In genomic region chrX:99873259-99873919, GRCm38 (mm10) we compare ENCODE assay signal across 15 mouse cellular contexts. TPM values are rescaled to one million over a fixed set of nuclear protein-coding genes. Genes with fewer than 3 reads are reported as not detected.
A peak's percentile ranks its signal among the peaks of the same experiment; 100 is the strongest.
DNase-seq lines count a peak whose midpoint lies in the region; ATAC-seq lines count a peak whose summit lies in the region.
"Had no signal": no experiment of that assay in that cellular context is flagged by ENCODE, and none has a peak within 500 bp of the region (broad histone marks: within the 10 kb centered on the region; RNA-seq: fewer than 3 reads in every experiment).

No protein-coding gene starts in this region.

- no peaks in the 10 kb centered on the region for H3K9me3 ChIP-seq in lung, embryonic 15.5 days
- no peaks in the 10 kb centered on the region for H3K9me3 ChIP-seq in forebrain, embryonic 16.5 days (ENCODE audit: control insufficient read depth, low read length)
- no peaks in the 10 kb centered on the region for H3K9me3 ChIP-seq in heart, embryonic 16.5 days (replicated peaks; ENCODE audit: control insufficient read depth, low read length)
- H3K9me3 ChIP-seq: kidney, embryonic 15.5 days; limb, embryonic 13.5 days; midbrain, embryonic 10.5 days had no signal

- H3K4me2 ChIP-seq in lung, embryonic 15.5 days, result no peak overlapping the region
- H3K4me2 ChIP-seq in forebrain, embryonic 16.5 days (ENCODE audit: low read length), result no peak overlapping the region
- no peak overlapping the region for H3K4me2 ChIP-seq in heart, embryonic 16.5 days (ENCODE audit: low read depth, low read length)
- H3K4me2 ChIP-seq: kidney, embryonic 15.5 days; limb, embryonic 13.5 days had no signal

- H3K36me3 ChIP-seq in lung, embryonic 15.5 days, result no peaks in the 10 kb centered on the region
- no peaks in the 10 kb centered on the region for H3K36me3 ChIP-seq in forebrain, embryonic 16.5 days (ENCODE audit: control insufficient read depth, insufficient read depth)
- no peaks in the 10 kb centered on the region for H3K36me3 ChIP-seq in heart, embryonic 16.5 days (ENCODE audit: control insufficient read depth, insufficient read depth)
- H3K36me3 ChIP-seq: kidney, embryonic 15.5 days; limb, embryonic 13.5 days; midbrain, embryonic 10.5 days had no signal

- peak; percentile 24 for DNase-seq in gastrocnemius, postnatal 25 days
- DNase-seq in gastrocnemius, postnatal 4 days (ENCODE audit: low spot score in 2 of 2), result no peak
- DNase-seq in lung, postnatal 4 days, result no peak
- no peak for DNase-seq in neural tube, embryonic 10.5 days (ENCODE audit: extremely low spot score, low spot score)
- DNase-seq: cerebellum, adult 11-12 months; lung, adult 18-20 months; thymus, adult 2 months had no signal

- 0 out of 2 replicates have a peak, but pooled peaks cover 4% of the 10 kb centered on the region for H3K4me1 ChIP-seq in lung, embryonic 15.5 days
- H3K4me1 ChIP-seq in forebrain, embryonic 16.5 days (replicated peaks; ENCODE audit: control insufficient read depth, insufficient read depth, low read length), result no peaks in the 10 kb centered on the region
- peaks cover 5% of the 10 kb centered on the region; the same call in 1 of the 2 replicates for H3K4me1 ChIP-seq in heart, embryonic 16.5 days (ENCODE audit: control insufficient read depth, insufficient read depth, low read length)
- H3K4me1 ChIP-seq: kidney, embryonic 15.5 days; limb, embryonic 13.5 days; midbrain, embryonic 10.5 days had no signal

- H3K27me3 ChIP-seq in lung, embryonic 15.5 days, result 0 out of 2 replicates have a peak, but pooled peaks cover under 1% of the 10 kb centered on the region
- H3K27me3 ChIP-seq in forebrain, embryonic 16.5 days (replicated peaks; ENCODE audit: control insufficient read depth, insufficient read depth, low read length), result no peaks in the 10 kb centered on the region
- no peaks in the 10 kb centered on the region for H3K27me3 ChIP-seq in heart, embryonic 16.5 days (ENCODE audit: control insufficient read depth, insufficient read depth, low read length)

- H3K27ac ChIP-seq in lung, embryonic 15.5 days, result peak overlapping the region; percentile 61
- H3K27ac ChIP-seq in forebrain, embryonic 16.5 days (ENCODE audit: low read length), result no peak overlapping the region
- H3K27ac ChIP-seq in heart, embryonic 16.5 days (ENCODE audit: low read length), result peak overlapping the region; percentile 77
- H3K27ac ChIP-seq: kidney, embryonic 15.5 days; limb, embryonic 13.5 days; midbrain, embryonic 10.5 days had no signal

- H3K9ac ChIP-seq in lung, embryonic 15.5 days, result no peak overlapping the region
- H3K9ac ChIP-seq in forebrain, embryonic 16.5 days (replicated peaks; ENCODE audit: low read depth, low read length), result no peak overlapping the region
- no peak overlapping the region for H3K9ac ChIP-seq in heart, embryonic 16.5 days (ENCODE audit: low read length)
- H3K9ac ChIP-seq: kidney, embryonic 15.5 days; limb, embryonic 13.5 days had no signal

- peak; percentile 79 for ATAC-seq in lung, embryonic 15.5 days (ENCODE audit: borderline replicate concordance, extremely low read depth, low FRiP score, low TSS enrichment)
- ATAC-seq in forebrain, embryonic 16.5 days, result peak; percentile 85
- 0 out of 2 replicates have a peak, but pooled peaks have one; percentile 43 for ATAC-seq in heart, embryonic 16.5 days (replicated peaks; ENCODE audit: extremely low read depth, insufficient read depth, low FRiP score)
- ATAC-seq: CD4-positive, CD25-positive, alpha-beta regulatory T cell, adult 4 months had no signal

- no peak overlapping the region for H3K4me3 ChIP-seq in lung, embryonic 15.5 days
- no peak overlapping the region for H3K4me3 ChIP-seq in forebrain, embryonic 16.5 days (replicated peaks; ENCODE audit: low read length)
- no peak overlapping the region for H3K4me3 ChIP-seq in heart, embryonic 16.5 days (ENCODE audit: low read length)
- H3K4me3 ChIP-seq: kidney, embryonic 15.5 days; limb, embryonic 13.5 days; midbrain, embryonic 10.5 days; myocyte had no signal

- 44% methylated on average over 2 of the region's 2 CpGs for WGBS in lung, embryonic 15.5 days
- WGBS in forebrain, embryonic 16.5 days, result 67% methylated on average over 2 of the region's 2 CpGs
- 27% methylated on average over 2 of the region's 2 CpGs for WGBS in heart, embryonic 16.5 days

RNA-seq across cellular contexts. Expression of gene Tmem28, which starts 52.6 kb away (rescaled TPM):
- under 1 TPM; 0.18 to 0.27 TPM for total RNA-seq in gastrocnemius, postnatal 25 days (2021)
- under 1 TPM; 0.41 to 0.69 TPM for total RNA-seq in gastrocnemius, postnatal 4 days (2021)
- polyA plus RNA-seq in lung, embryonic 15.5 days (2015; fragmentation: Nextera tagmentation; extraction: Ambion mirVana), result not detected in 2 replicates
- polyA plus RNA-seq in forebrain, embryonic 16.5 days (2015; fragmentation: Nextera tagmentation; extraction: Ambion mirVana), result 1.4 and 2.2 TPM in 2 replicates
- polyA plus RNA-seq in heart, embryonic 16.5 days (2015; fragmentation: Nextera tagmentation; extraction: Ambion mirVana), result 0.05 TPM in 1 of 2 replicates, not detected in the other
- polyA plus RNA-seq: CD4-positive, CD25-positive, alpha-beta regulatory T cell, adult 4 months; myocyte had no signal
